Mouse (Mus musculus) embryonic fibroblast, embryonic 13.5 days (primary cell): ENCODE data around the gene Cryba2. TPM values are rescaled to one million over a fixed set of nuclear protein-coding genes. Genes with fewer than 3 reads are reported as not detected.
A peak's percentile ranks its signal among the peaks of the same experiment; 100 is the strongest.

Experiments
- H3K27ac ChIP-seq: 2 replicates; pipeline ENCODE4 v1.5.1; 2012; ENCODE audit warnings: low read length, control low read depth, inconsistent platforms; ENCODE audit not compliant: insufficient read depth
- H3K4me1 ChIP-seq: 2 replicates; pipeline ENCODE4 v1.6.1; 2011; ENCODE audit warnings: low read length; ENCODE audit not compliant: control insufficient read depth, insufficient read depth
- H3K4me3 ChIP-seq: 2 replicates; pipeline ENCODE4 v1.5.1; 2011; ENCODE audit warnings: mild to moderate bottlenecking, control low read depth, low read length; ENCODE audit not compliant: insufficient read depth
- CTCF ChIP-seq: IDR thresholded peaks from 2 replicates; pipeline ENCODE4 v1.5.1; 2011; ENCODE audit warnings: mild to moderate bottlenecking, control low read depth, low read length, moderate library complexity, borderline replicate concordance; ENCODE audit not compliant: insufficient read depth
- POLR2A ChIP-seq: IDR thresholded peaks from 2 replicates; pipeline ENCODE4 v1.6.1; 2011; ENCODE audit warnings: low read depth, mild to moderate bottlenecking, control low read depth, low read length, moderate library complexity
- polyA plus RNA-seq: library from polyadenylated mRNA; stranded (reverse); fragments of >200 nt; gene quantifications from 2 replicates; pipeline ENCODE4 v1.2.4, GENCODE M21; 2011; ENCODE audit warnings: low read depth; ENCODE audit not compliant: missing spikeins, insufficient read length

The Cryba2 gene
- not detected in 2 replicates for polyA plus RNA-seq

- TF ChIP-seq CTCF (peak; percentile 47; the same call in 1 of the 2 replicates), POLR2A (no peak)
Measured at GRCm38 (mm10) chr1:74893134-74893855, at the start of gene Cryba2. TSS of gene Cryba2 (minus strand) at chr1:74893143.

GRCm38 (mm10) chr1:74941651-74942360 lies 48.9 kb upstream of the Cryba2 start:
- H3K27ac ChIP-seq = no peak overlapping the region
- TF ChIP-seq CTCF (no peak), POLR2A (no peak)

More at GRCm38 (mm10) chr1:74893134-74893855, at the start of gene Cryba2:
- Histone ChIP-seq H3K4me3 (no peak within 1 kb of the TSS), H3K4me1 (no peaks in the 10 kb centered on the region), H3K27ac (no peak within 1 kb of the TSS)

GRCm38 (mm10) chr1:74939762-74940161 lies 46.8 kb upstream of the Cryba2 start:
- TF ChIP-seq CTCF (no peak), POLR2A (no peak)
- H3K4me3 ChIP-seq = no peak overlapping the region
- no peaks in the 10 kb centered on the region for H3K4me1 ChIP-seq
- H3K27ac ChIP-seq = no peak overlapping the region

More at GRCm38 (mm10) chr1:74941651-74942360, 48.9 kb upstream of the Cryba2 start:
- H3K4me3 ChIP-seq = no peak overlapping the region
- no peaks in the 10 kb centered on the region for H3K4me1 ChIP-seq

GRCm38 (mm10) chr1:74936221-74936830 lies 43.4 kb upstream of the Cryba2 start:
- TF ChIP-seq POLR2A (no peak), CTCF (no peak)
- no peak overlapping the region for H3K4me3 ChIP-seq
- H3K4me1 ChIP-seq = no peaks in the 10 kb centered on the region
- H3K27ac ChIP-seq = no peak overlapping the region

GRCm38 (mm10) chr1:74935402-74935801 lies 42.5 kb upstream of the Cryba2 start, which contains the start of gene Cfap65:
TSS of gene Cfap65 (minus strand) at chr1:74935599.
- H3K4me1 ChIP-seq = no peaks in the 10 kb centered on the region
- H3K4me3 ChIP-seq = no peak within 1 kb of the TSS
- TF ChIP-seq CTCF = no peak
- TF ChIP-seq POLR2A = no peak
- H3K27ac ChIP-seq = no peak within 1 kb of the TSS

- Histone ChIP-seq H3K4me3 (no peak overlapping the region), H3K4me1 (no peaks in the 10 kb centered on the region), H3K27ac (no peak overlapping the region)
- TF ChIP-seq CTCF (no peak), POLR2A (no peak)
Measured at GRCm38 (mm10) chr1:74927621-74928296, 34.8 kb upstream of the Cryba2 start.

- Histone ChIP-seq H3K4me3 (no peak overlapping the region), H3K4me1 (no peaks in the 10 kb centered on the region), H3K27ac (no peak overlapping the region)
- TF ChIP-seq CTCF (peak; percentile 81), POLR2A (no peak)
Measured at GRCm38 (mm10) chr1:74926721-74927120, 33.8 kb upstream of the Cryba2 start.

GRCm38 (mm10) chr1:74924464-74924863 lies 31.5 kb upstream of the Cryba2 start:
- TF ChIP-seq POLR2A (no peak), CTCF (no peak)
- H3K4me3 ChIP-seq = no peak overlapping the region
- H3K4me1 ChIP-seq = no peaks in the 10 kb centered on the region
- H3K27ac ChIP-seq = no peak overlapping the region

- TF ChIP-seq CTCF (no peak), POLR2A (no peak)
- H3K4me3 ChIP-seq = no peak overlapping the region
Measured at GRCm38 (mm10) chr1:74915706-74916105, 22.8 kb upstream of the Cryba2 start.

More at GRCm38 (mm10) chr1:74915706-74916105, 22.8 kb upstream of the Cryba2 start:
- no peaks in the 10 kb centered on the region for H3K4me1 ChIP-seq
- H3K27ac ChIP-seq = no peak overlapping the region
